ENCODE assay signal across 8 mouse cellular contexts in genomic region chr11:88164801-88165377, GRCm38 (mm10). TPM values are rescaled to one million over a fixed set of nuclear protein-coding genes. Genes with fewer than 3 reads are reported as not detected.
DNase-seq lines count a peak whose midpoint lies in the region; ATAC-seq and TF ChIP-seq lines count a peak whose summit lies in the region.

No protein-coding gene starts in this region.

- peak overlapping the region; percentile 40; the same call in 1 of the 2 replicates for H3K27ac ChIP-seq in left cerebral cortex, adult 2 months
- H3K27ac ChIP-seq in brown adipose tissue, adult 24 weeks (replicated peaks; ENCODE audit: low read depth, low read length): peak overlapping the region; percentile 86
- H3K27ac ChIP-seq in intestine, postnatal 0 days (ENCODE audit: low read depth, low read length): 0 out of 2 replicates have a peak overlapping the region, but pooled peaks have one; percentile 46
- peak overlapping the region; percentile 28 for H3K27ac ChIP-seq in lung, postnatal 0 days (ENCODE audit: low read length)

- peaks cover 31% of the 10 kb centered on the region for H3K4me1 ChIP-seq in brown adipose tissue, adult 24 weeks (ENCODE audit: control insufficient read depth, insufficient read depth, insufficient read length, low read length)
- no peaks in the 10 kb centered on the region; the same call in 1 of the 2 replicates for H3K4me1 ChIP-seq in intestine, postnatal 0 days (replicated peaks; ENCODE audit: control insufficient read depth, insufficient read depth, low read length)
- H3K4me1 ChIP-seq in lung, postnatal 0 days (ENCODE audit: insufficient read depth, low read depth, low read length): peaks cover 7% of the 10 kb centered on the region

- no peak overlapping the region for H3K4me3 ChIP-seq in left cerebral cortex, adult 2 months
- H3K4me3 ChIP-seq in brown adipose tissue, adult 24 weeks (ENCODE audit: insufficient read depth, low read depth, low read length): 0 out of 2 replicates have a peak overlapping the region, but pooled peaks have one; percentile 3
- H3K4me3 ChIP-seq in intestine, postnatal 0 days (ENCODE audit: low read depth, low read length): no peak overlapping the region
- no peak overlapping the region for H3K4me3 ChIP-seq in lung, postnatal 0 days (ENCODE audit: low read depth, low read length)

- H3K9ac ChIP-seq in intestine, postnatal 0 days (ENCODE audit: low read depth, low read length): no peak overlapping the region
- H3K9ac ChIP-seq in lung, postnatal 0 days (replicated peaks; ENCODE audit: low read depth): no peak overlapping the region

- no peak for TF ChIP-seq CTCF in left cerebral cortex, adult 2 months (IDR thresholded peaks at IDR 0.05)
- no peak for TF ChIP-seq CTCF in intestine, postnatal 0 days (IDR thresholded peaks at IDR 0.05; ENCODE audit: low read depth)
- TF ChIP-seq CTCF in lung, postnatal 0 days (IDR thresholded peaks at IDR 0.05): no peak

- 36% methylated on average over 15 of the region's 15 CpGs for WGBS in intestine, postnatal 0 days
- WGBS in lung, postnatal 0 days: 9% methylated on average over 14 of the region's 15 CpGs

- no peak for ATAC-seq in intestine, postnatal 0 days
- ATAC-seq in lung, postnatal 0 days: peak; percentile 2; the same call in 1 of the 2 replicates

- no peak for TF ChIP-seq EP300 in lung, postnatal 0 days (IDR thresholded peaks at IDR 0.05)

- H3K9me3 ChIP-seq in intestine, postnatal 0 days (ENCODE audit: control insufficient read depth): no peaks in the 10 kb centered on the region
- H3K9me3 ChIP-seq in lung, postnatal 0 days (ENCODE audit: low read length): no peaks in the 10 kb centered on the region

- DNase-seq in left cerebral cortex, adult 2 months (ENCODE audit: extremely low spot score in 1 of 2, low spot score in 2 of 2): peak in 1 of 2 experiments; percentile 39
- no peak for DNase-seq in left cerebral cortex, postnatal 14 days (ENCODE audit: low spot score in 2 of 2)
- DNase-seq in gastrocnemius, postnatal 4 days (ENCODE audit: low spot score in 2 of 2): peak; percentile 73 to 78
- DNase-seq in lung, postnatal 0 days (ENCODE audit: low spot score): peak; percentile 62
- no peak for DNase-seq in c-Kit-positive CD71-positive TER-119-positive erythroid progenitor cells, embryonic 14.5 days (ENCODE audit: low spot score)
- no peak for DNase-seq in layer of hippocampus, postnatal 25 days (ENCODE audit: extremely low spot score in 1 of 2, low spot score in 1 of 2)

- H3K4me2 ChIP-seq in intestine, postnatal 0 days (replicated peaks; ENCODE audit: low read depth): no peak overlapping the region
- 0 out of 2 replicates have a peak overlapping the region, but pooled peaks have one; percentile 11 for H3K4me2 ChIP-seq in lung, postnatal 0 days (replicated peaks; ENCODE audit: low read depth, low read length)

- no peaks in the 10 kb centered on the region for H3K27me3 ChIP-seq in intestine, postnatal 0 days (replicated peaks; ENCODE audit: control insufficient read depth, insufficient read depth, low read length)
- no peaks in the 10 kb centered on the region for H3K27me3 ChIP-seq in lung, postnatal 0 days (replicated peaks; ENCODE audit: insufficient read depth, low read length)

- intact Hi-C loops in left cerebral cortex, adult 2 months (cut with DNase I): no loop called here
- intact Hi-C loops in left cerebral cortex, postnatal 14 days (cut with DNase I): loop anchor here (5.0 kb wide), 1 partner anchor 78 kb away; no protein-coding TSS in a partner anchor

- H3K36me3 ChIP-seq in intestine, postnatal 0 days (ENCODE audit: control insufficient read depth, insufficient read depth): peaks cover 2% of the 10 kb centered on the region; the same call in 1 of the 2 replicates
- no peaks in the 10 kb centered on the region for H3K36me3 ChIP-seq in lung, postnatal 0 days (ENCODE audit: insufficient read depth, low read length)

RNA-seq across cellular contexts. Expression of gene Mrps23, which starts 39.3 kb away (rescaled TPM):
- total RNA-seq in left cerebral cortex, adult 2 months (2021): 10 to 100 TPM; 66.4 to 71.1 TPM
- 10 to 100 TPM; 68.6 to 75.4 TPM for total RNA-seq in left cerebral cortex, postnatal 14 days (2021)
- polyA plus RNA-seq in brown adipose tissue, adult 24 weeks (2012; ENCODE audit: insufficient read depth, insufficient read length, missing spikeins): 150 and 192 TPM in 2 replicates
- total RNA-seq in gastrocnemius, postnatal 4 days (2021): 100 to 1,000 TPM in 1 of 2 experiments, 10 to 100 TPM in 1; 97.6 to 102 TPM
- 54.1 and 59.1 TPM in 2 replicates for polyA plus RNA-seq in intestine, postnatal 0 days (2015; fragmentation: Nextera tagmentation; extraction: Ambion mirVana)
- polyA plus RNA-seq in lung, postnatal 0 days (2015; fragmentation: Nextera tagmentation; extraction: Ambion mirVana): 46.5 TPM in 2 replicates
- total RNA-seq in layer of hippocampus, postnatal 25 days (2021): 10 to 100 TPM; 66.1 to 66.6 TPM

Comparison
In these comparisons a context has a peak if more than half of its experiments do, and no peak if none do; other contexts are left out.
1. DNase-seq: peak in gastrocnemius, postnatal 4 days (2 of 2) and lung, postnatal 0 days (single experiment); none in left cerebral cortex, postnatal 14 days (0 of 2), c-Kit-positive CD71-positive TER-119-positive erythroid progenitor cells, embryonic 14.5 days (single experiment) and layer of hippocampus, postnatal 25 days (0 of 2).
2. H3K27ac ChIP-seq: peak in every context shown above with its lines; median percentile 86 in brown adipose tissue, adult 24 weeks; 46 in intestine, postnatal 0 days; 40 in left cerebral cortex, adult 2 months; 28 in lung, postnatal 0 days.